Mouse (Mus musculus) olfactory bulb, adult 2 months (tissue): ENCODE data around the gene Tshz2.

Experiments
- CTCF ChIP-seq: fragments of 200-500 bp; IDR thresholded peaks from 2 replicates; pipeline ENCODE4 v1.5.1; 2012; ENCODE audit warnings: low read depth, mild to moderate bottlenecking, low read length, moderate library complexity; ENCODE audit not compliant: insufficient read depth
- POLR2A ChIP-seq: fragments of 200-500 bp; IDR thresholded peaks from 2 replicates; pipeline ENCODE4 v1.6.1; 2012; ENCODE audit warnings: mild to moderate bottlenecking, low read depth, low read length, moderate library complexity; ENCODE audit not compliant: insufficient read depth

GRCm38 (mm10) chr2:169723645-169724462, 91.0 kb downstream of the Tshz2 start:
- TF ChIP-seq CTCF (no peak), POLR2A (no peak)
